Mouse (Mus musculus) embryonic facial prominence, embryonic 11.5 days (tissue): Measurements from ENCODE around the gene Ret. TPM values are rescaled to one million over a fixed set of nuclear protein-coding genes. Genes with fewer than 3 reads are reported as not detected.
A peak's percentile ranks its signal among the peaks of the same experiment; 100 is the strongest.

ENCODE experiments used
- ATAC-seq: fragments of 200-750 bp; cut with Nextera tagmentation; replicated peaks from 2 replicates; pipeline ENCODE4 v1.8.0; 2017; ENCODE audit warnings: low read depth; ENCODE audit not compliant: insufficient number of reproducible peaks, low FRiP score, low TSS enrichment
- DNase-seq: peaks from one replicate; pipeline ENCODE4 v3.0.0-alpha.2; 2015; ENCODE audit warnings: low spot score
- H3K27ac ChIP-seq: fragments of 300-500 bp; sonication (generic); replicated peaks from 2 replicates; pipeline ENCODE4 v1.5.1; 2014; ENCODE audit warnings: mild to moderate bottlenecking, low read depth, low read length, control low read depth
- H3K27me3 ChIP-seq: fragments of 300-500 bp; sonication (generic); 2 replicates; pipeline ENCODE4 v1.6.1; 2014; ENCODE audit warnings: mild to moderate bottlenecking, low read length, moderate library complexity, mixed read lengths; ENCODE audit not compliant: control insufficient read depth, insufficient read depth
- H3K36me3 ChIP-seq: fragments of 300-500 bp; sonication (generic); replicated peaks from 2 replicates; pipeline ENCODE4 v1.6.1; 2014; ENCODE audit warnings: low read depth, mild to moderate bottlenecking, low read length, moderate library complexity, mixed read lengths; ENCODE audit not compliant: control insufficient read depth, insufficient read depth
- H3K4me1 ChIP-seq: fragments of 300-500 bp; sonication (generic); 2 replicates; pipeline ENCODE4 v1.6.1; 2014; ENCODE audit warnings: low read length, mixed read lengths; ENCODE audit not compliant: control insufficient read depth, insufficient read depth
- H3K4me2 ChIP-seq: fragments of 300-500 bp; sonication (generic); 2 replicates; pipeline ENCODE4 v1.6.1; 2014; ENCODE audit warnings: low read depth, mild to moderate bottlenecking, control low read depth, low read length, moderate library complexity
- H3K4me3 ChIP-seq: fragments of 300-500 bp; sonication (generic); 2 replicates; pipeline ENCODE4 v1.5.1; 2014; ENCODE audit warnings: low read depth, low read length, control low read depth
- H3K9ac ChIP-seq: fragments of 300-500 bp; sonication (generic); replicated peaks from 2 replicates; pipeline ENCODE4 v1.6.1; 2014; ENCODE audit warnings: mild to moderate bottlenecking, control low read depth, low read length
- H3K9me3 ChIP-seq: fragments of 300-500 bp; sonication (generic); replicated peaks from 2 replicates; pipeline ENCODE4 v1.6.1; 2016; ENCODE audit warnings: mild to moderate bottlenecking, low read length, inconsistent platforms, mixed read lengths; ENCODE audit not compliant: control insufficient read depth
- WGBS: fragments of 180-500 bp; shearing (Covaris S2); extraction: QIAGEN DNeasy Blood & Tissue Kit; methylation state at CpG from one replicate; pipeline ENCODE4 v1.1.7; 2014; 5-methylcytosine and 5-hydroxymethylcytosine counted together
- polyA plus RNA-seq: library from polyadenylated mRNA; unstranded; fragments of >200 nt; fragmentation: Nextera tagmentation; extraction: Ambion mirVana; gene quantifications from 2 replicates; pipeline ENCODE4 v1.2.1, GENCODE M21; 2014

Ret gene
- polyA plus RNA-seq, 1 experiment from 2014 or later = 1.6 TPM

DNA sequence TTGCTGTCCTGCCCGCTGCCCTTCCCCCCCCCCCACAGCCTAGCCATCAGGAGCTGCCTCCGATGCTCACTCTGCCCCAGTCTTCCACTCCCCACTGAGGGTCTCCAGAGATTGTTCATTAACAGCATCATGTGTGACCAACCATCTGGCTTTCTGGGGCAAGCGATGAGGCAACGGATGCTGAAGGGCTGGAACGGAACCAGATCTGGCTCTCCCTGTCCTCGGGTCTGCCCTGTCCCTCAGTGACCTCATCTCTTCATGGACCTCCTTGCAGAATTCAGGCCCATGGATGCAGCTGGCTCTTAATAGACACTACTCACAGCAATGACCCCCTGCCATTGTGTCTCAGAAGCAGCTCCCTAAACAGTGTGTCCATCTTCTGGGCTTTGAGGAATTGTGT is 8.9 kb upstream of the Ret start:
- H3K4me1 ChIP-seq = no peaks in the 10 kb centered on the region
- H3K4me2 ChIP-seq = no peak overlapping the region
- WGBS = 83% methylated on average over 6 of the region's 6 CpGs
- no peaks in the 10 kb centered on the region for H3K27me3 ChIP-seq
- ATAC-seq = no peak
- H3K36me3 ChIP-seq = no peaks in the 10 kb centered on the region
- no peak overlapping the region for H3K9ac ChIP-seq
- no peak overlapping the region for H3K27ac ChIP-seq
- no peak overlapping the region for H3K4me3 ChIP-seq
- H3K9me3 ChIP-seq = no peaks in the 10 kb centered on the region
- DNase-seq = no peak

DNA sequence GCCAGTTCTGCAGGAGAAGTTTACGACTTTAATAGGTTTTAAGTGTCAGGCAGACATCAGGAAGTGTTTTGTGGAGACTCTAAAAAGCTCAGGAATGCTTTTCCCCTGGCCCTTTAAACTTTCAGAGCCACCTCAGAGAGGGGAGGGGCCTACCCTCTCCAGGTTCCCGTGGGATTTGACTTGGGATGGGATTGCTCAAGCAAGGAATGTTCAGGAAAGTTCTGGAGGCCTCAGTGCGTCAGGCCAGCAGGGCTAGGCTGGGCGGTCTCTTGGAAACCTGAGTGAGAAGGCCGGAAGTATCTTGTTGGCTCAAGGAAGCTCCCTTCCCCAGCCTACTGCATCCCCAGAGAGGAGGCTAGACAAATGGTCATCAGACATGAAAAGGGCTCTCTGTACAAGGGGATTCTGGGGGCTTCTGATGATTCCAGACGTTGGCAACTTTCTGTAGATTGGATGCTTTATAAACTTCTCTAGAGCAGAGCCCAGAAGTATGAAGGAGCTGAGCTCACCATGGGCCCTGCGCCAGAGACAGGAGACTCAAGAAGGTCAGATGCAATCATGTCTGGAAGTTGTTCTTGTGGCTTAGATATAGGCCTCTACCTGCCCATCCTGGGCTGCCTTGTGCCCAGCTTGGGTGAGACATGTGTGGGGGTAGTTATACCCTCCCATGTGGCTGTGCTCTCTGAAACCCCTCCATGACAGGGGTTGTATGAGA is 7.8 kb upstream of the Ret start:
- Histone ChIP-seq H3K27ac (no peak overlapping the region), H3K9me3 (no peaks in the 10 kb centered on the region), H3K4me2 (no peak overlapping the region), H3K27me3 (no peaks in the 10 kb centered on the region), H3K36me3 (no peaks in the 10 kb centered on the region), H3K4me1 (no peaks in the 10 kb centered on the region), H3K4me3 (no peak overlapping the region), H3K9ac (no peak overlapping the region)
- DNase-seq = peak; percentile 30
- no peak for ATAC-seq
- WGBS = 45% methylated on average over 7 of the region's 7 CpGs

DNA sequence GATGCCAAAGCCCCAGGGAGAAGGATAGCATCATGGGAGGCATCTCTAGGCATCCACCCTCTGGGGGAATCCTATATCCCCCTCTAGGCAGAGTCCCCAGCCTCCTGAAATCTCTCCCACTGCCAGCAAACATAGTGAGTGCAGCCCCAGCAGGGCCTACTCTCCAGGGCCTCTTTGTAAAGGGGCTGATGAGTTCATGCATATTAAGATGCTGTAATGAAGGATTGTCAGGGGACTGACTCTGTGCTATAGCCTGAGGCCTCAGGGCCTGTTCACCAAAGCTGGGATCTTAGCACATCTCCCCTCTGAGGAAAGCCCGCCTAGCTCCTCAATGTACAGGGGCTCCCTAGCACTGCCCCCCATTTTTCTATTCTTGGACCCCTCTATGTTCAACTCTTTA is 6.6 kb upstream of the Ret start:
- Histone ChIP-seq H3K4me2 (no peak overlapping the region), H3K4me1 (no peaks in the 10 kb centered on the region), H3K27me3 (no peaks in the 10 kb centered on the region), H3K27ac (no peak overlapping the region), H3K36me3 (no peaks in the 10 kb centered on the region), H3K9me3 (no peaks in the 10 kb centered on the region), H3K4me3 (no peak overlapping the region), H3K9ac (no peak overlapping the region)
- DNase-seq (no peak), ATAC-seq (no peak)
- WGBS = 62% methylated on average over 1 of the region's 1 CpGs

DNA sequence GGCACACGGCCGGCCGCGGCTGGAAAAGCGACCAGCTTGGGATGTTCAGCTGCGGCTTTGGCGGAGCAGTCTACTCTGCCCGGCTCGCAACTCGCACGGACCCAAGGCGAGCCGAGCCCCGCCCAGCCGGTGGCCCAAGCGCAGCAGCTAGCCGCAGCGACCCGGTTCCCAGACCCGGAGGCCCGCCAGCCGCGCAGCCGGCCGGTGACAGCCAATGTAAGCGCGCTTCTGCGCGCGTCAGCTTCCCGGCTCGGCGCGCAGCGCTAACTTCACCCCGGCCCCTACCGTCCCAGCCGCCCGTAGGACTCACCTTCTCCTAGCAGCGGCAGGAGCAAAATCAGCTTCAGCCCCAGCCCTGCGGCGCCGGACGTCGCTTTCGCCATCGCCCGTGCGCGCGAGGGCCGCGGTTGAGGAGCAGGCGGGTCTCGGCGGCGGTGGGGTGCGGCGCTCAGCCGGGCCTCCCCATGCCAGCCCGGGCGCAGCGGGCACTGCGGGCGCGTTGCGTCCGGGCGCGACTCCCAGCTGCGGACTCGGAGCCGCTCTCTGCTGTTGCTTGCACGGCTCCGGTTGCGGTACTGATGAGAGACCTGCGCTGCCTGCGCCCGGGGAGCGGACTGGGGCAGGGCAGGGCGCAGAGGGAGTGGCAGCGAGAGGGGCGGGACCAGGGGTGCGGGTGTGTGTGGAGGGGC is 623 bp downstream of the Ret start:
- Histone ChIP-seq H3K36me3 (no peaks in the 10 kb centered on the region), H3K4me3 (peak overlapping the region; percentile 61), H3K9me3 (no peaks in the 10 kb centered on the region), H3K9ac (peak overlapping the region; percentile 32), H3K4me1 (peaks cover 4% of the 10 kb centered on the region; the same call in 1 of the 2 replicates), H3K4me2 (peak overlapping the region; percentile 100), H3K27me3 (peaks cover 40% of the 10 kb centered on the region), H3K27ac (no peak overlapping the region)
- under 1% methylated on average over 84 of the region's 84 CpGs for WGBS
- ATAC-seq (peak; percentile 83), DNase-seq (peak; percentile 48)

DNA sequence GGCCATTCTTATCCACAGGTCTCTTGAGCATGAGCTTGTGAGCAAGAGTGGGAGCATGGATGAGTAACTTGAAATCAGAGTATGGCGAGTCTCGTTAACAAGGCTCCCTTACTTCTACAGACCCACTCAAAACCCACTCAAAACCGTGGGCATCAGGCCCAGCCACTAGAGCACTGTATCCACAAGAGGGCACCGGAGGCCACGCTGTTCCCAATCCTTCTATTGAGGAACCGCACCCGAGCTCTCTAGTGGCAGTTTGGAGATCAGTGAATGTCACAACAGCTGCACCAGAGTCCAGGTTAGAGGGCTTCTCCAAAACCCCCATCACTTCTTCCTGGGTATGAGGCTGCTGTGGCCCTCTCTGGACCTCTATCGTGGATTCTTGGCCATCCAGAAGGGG is 2.4 kb downstream of the Ret start:
- no peak overlapping the region for H3K27ac ChIP-seq
- peaks cover 40% of the 10 kb centered on the region for H3K27me3 ChIP-seq
- H3K9ac ChIP-seq = no peak overlapping the region
- DNase-seq (peak; percentile 68), ATAC-seq (no peak)
- H3K9me3 ChIP-seq = no peaks in the 10 kb centered on the region
- H3K4me1 ChIP-seq = peaks cover 4% of the 10 kb centered on the region; the same call in 1 of the 2 replicates
- no peak overlapping the region for H3K4me3 ChIP-seq
- 34% methylated on average over 8 of the region's 8 CpGs for WGBS
- no peaks in the 10 kb centered on the region for H3K36me3 ChIP-seq
- H3K4me2 ChIP-seq = no peak overlapping the region

DNA sequence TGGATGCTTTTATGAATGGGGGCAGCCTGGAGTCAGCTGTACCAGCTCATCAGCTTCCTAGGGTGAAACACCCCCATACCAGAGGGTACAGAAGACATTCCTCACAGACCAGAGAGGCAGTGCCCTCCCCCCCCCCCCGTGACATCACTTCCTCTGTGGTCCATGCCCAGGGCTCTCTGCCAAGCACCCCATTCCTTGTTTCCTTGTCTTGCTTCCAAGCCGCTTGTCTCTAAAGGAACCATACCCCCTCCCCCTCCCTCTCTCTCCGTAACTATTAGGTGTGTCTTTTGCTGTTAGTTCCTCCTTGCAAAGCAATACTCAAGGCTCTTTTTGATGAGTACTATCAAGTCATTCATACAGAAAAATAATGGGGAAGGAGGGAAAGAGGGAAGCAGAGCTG is 4.6 kb downstream of the Ret start:
- no peak for ATAC-seq
- H3K4me2 ChIP-seq = no peak overlapping the region
- 56% methylated on average over 3 of the region's 3 CpGs for WGBS

DNA sequence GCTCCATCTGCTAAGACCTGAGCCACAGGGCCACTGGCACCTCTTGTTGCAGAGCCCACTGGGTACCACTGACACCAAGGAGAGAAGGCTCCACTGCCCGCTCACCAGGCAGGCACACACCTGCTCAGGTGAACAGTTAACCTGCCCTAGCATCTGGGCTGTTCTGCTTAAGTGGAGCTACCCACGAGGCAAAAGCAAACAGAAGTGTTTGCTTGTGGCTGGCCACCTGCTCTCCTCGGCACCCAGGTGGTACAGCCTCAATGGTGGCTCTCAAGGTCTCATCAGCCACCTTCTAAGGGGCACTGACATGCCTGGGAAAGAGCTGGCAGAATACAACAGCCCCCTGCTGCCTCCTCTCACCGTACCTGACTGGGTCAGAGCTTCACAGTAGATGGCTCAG is 5.3 kb downstream of the Ret start:
- Histone ChIP-seq H3K9ac (no peak overlapping the region), H3K27ac (no peak overlapping the region), H3K4me1 (no peaks in the 10 kb centered on the region; the same call in 1 of the 2 replicates), H3K9me3 (no peaks in the 10 kb centered on the region), H3K27me3 (peaks cover 22% of the 10 kb centered on the region), H3K4me2 (no peak overlapping the region), H3K4me3 (no peak overlapping the region), H3K36me3 (no peaks in the 10 kb centered on the region)
- WGBS = 65% methylated on average over 4 of the region's 4 CpGs
- DNase-seq (no peak), ATAC-seq (no peak)

More for the DNA sequence above, 4.6 kb downstream of the Ret start:
- H3K27ac ChIP-seq = no peak overlapping the region
- peaks cover 4% of the 10 kb centered on the region; the same call in 1 of the 2 replicates for H3K4me1 ChIP-seq
- no peak overlapping the region for H3K4me3 ChIP-seq
- H3K36me3 ChIP-seq = no peaks in the 10 kb centered on the region
- H3K27me3 ChIP-seq = peaks cover 29% of the 10 kb centered on the region
- no peak overlapping the region for H3K9ac ChIP-seq
- DNase-seq = no peak
- H3K9me3 ChIP-seq = no peaks in the 10 kb centered on the region

DNA sequence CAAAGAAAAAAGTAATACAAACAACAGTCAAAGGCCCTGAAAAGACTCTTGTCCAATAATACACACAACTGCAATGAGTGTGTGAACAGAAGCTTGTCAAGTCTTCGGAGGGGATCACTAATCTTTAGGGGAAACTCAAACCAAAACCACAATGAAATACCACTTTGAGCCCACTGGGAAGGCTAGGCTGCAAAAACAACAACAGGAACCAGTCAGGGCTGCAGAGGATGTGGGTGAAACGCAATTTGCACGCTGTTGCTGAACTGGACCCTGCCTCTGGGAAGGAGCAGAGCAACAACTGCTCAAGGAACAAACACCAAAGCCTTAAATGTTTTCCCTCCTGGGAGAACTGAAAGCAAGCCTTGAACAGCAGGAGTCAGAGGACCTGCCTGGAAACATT is 7.8 kb downstream of the Ret start:
- no peak overlapping the region for H3K9ac ChIP-seq

More for the DNA sequence above, 7.8 kb downstream of the Ret start:
- no peaks in the 10 kb centered on the region; the same call in 1 of the 2 replicates for H3K27me3 ChIP-seq
- DNase-seq (no peak), ATAC-seq (no peak)
- H3K4me1 ChIP-seq = no peaks in the 10 kb centered on the region
- H3K4me3 ChIP-seq = no peak overlapping the region
- no peak overlapping the region for H3K27ac ChIP-seq
- WGBS = 43% methylated on average over 3 of the region's 3 CpGs
- H3K4me2 ChIP-seq = no peak overlapping the region
- H3K36me3 ChIP-seq = no peaks in the 10 kb centered on the region
- no peaks in the 10 kb centered on the region for H3K9me3 ChIP-seq
